Mouse (Mus musculus) layer of hippocampus, adult 2 months (tissue): ENCODE results near the gene Ceacam16. TPM values are rescaled to one million over a fixed set of nuclear protein-coding genes. Genes with fewer than 3 reads are reported as not detected.

Source experiments
- DNase-seq, 2 experiments: peaks; one replicate each; pipeline ENCODE4 v3.0.0; 2022; ENCODE audit warnings: low spot score in 2 of 2
- H3K27ac ChIP-seq: fragments of 200-600 bp; 2 replicates; pipeline ENCODE4 v1.8.1; 2022
- H3K4me3 ChIP-seq: fragments of 200-600 bp; 2 replicates; pipeline ENCODE4 v1.8.1; 2022; ENCODE audit warnings: mild to moderate bottlenecking
- CTCF ChIP-seq: fragments of 200-600 bp; conservative IDR thresholded peaks from 2 replicates; pipeline ENCODE4 v1.8.1; 2022; ENCODE audit warnings: antibody characterized with exemption, mild to moderate bottlenecking, moderate library complexity
- total RNA-seq, 2 experiments: library from RNA; stranded (reverse); gene quantifications; 2 replicates each; pipeline ENCODE4 v1.2.3; 2021

The Ceacam16 gene
- total RNA-seq, 2 experiments from 2014 or later, result not detected

GRCm38 (mm10) chr7:19840371-19840770 lies 20.7 kb downstream of the Ceacam16 start:
- DNase-seq, result no peak
- TF ChIP-seq CTCF, result no peak
- H3K4me3 ChIP-seq, result no peak overlapping the region
- no peak overlapping the region for H3K27ac ChIP-seq

GRCm38 (mm10) chr7:19836843-19837242 lies 24.3 kb downstream of the Ceacam16 start:
- DNase-seq, result no peak
- Histone ChIP-seq H3K4me3 (no peak overlapping the region), H3K27ac (no peak overlapping the region)
- no peak for TF ChIP-seq CTCF

- DNase-seq, result no peak
- Histone ChIP-seq H3K27ac (no peak overlapping the region), H3K4me3 (no peak overlapping the region)
- peak; percentile 44 for TF ChIP-seq CTCF
These were observed 27.0 kb downstream of the Ceacam16 start for GRCm38 (mm10) chr7:19834055-19834454.

GRCm38 (mm10) chr7:19831837-19832236 lies 29.3 kb downstream of the Ceacam16 start:
- TF ChIP-seq CTCF, result no peak
- H3K4me3 ChIP-seq, result no peak overlapping the region
- DNase-seq, result no peak
- H3K27ac ChIP-seq, result no peak overlapping the region

GRCm38 (mm10) chr7:19830682-19831156 lies 30.4 kb downstream of the Ceacam16 start:
- Histone ChIP-seq H3K27ac (no peak overlapping the region), H3K4me3 (no peak overlapping the region)
- no peak for TF ChIP-seq CTCF
- DNase-seq, result peak in 1 of 2 experiments; percentile 11

GRCm38 (mm10) chr7:19829694-19830093 lies 31.4 kb downstream of the Ceacam16 start:
- no peak for DNase-seq
- H3K27ac ChIP-seq, result no peak overlapping the region
- no peak overlapping the region for H3K4me3 ChIP-seq
- TF ChIP-seq CTCF, result no peak

GRCm38 (mm10) chr7:19826756-19827155 lies 34.3 kb downstream of the Ceacam16 start:
- H3K4me3 ChIP-seq, result no peak overlapping the region

GRCm38 (mm10) chr7:19824182-19824973 lies 36.7 kb downstream of the Ceacam16 start:
- Histone ChIP-seq H3K4me3 (no peak overlapping the region), H3K27ac (0 out of 2 replicates have a peak overlapping the region, but pooled peaks have one; percentile 32)
- TF ChIP-seq CTCF, result no peak
- DNase-seq, result peak in 1 of 2 experiments; percentile 28

More at GRCm38 (mm10) chr7:19826756-19827155, 34.3 kb downstream of the Ceacam16 start:
- no peak for TF ChIP-seq CTCF
- no peak overlapping the region for H3K27ac ChIP-seq
- DNase-seq, result no peak

GRCm38 (mm10) chr7:19823256-19824181 lies 37.6 kb downstream of the Ceacam16 start:
- DNase-seq, result no peak
- Histone ChIP-seq H3K27ac (0 out of 2 replicates have a peak overlapping the region, but pooled peaks have one; percentile 32), H3K4me3 (no peak overlapping the region)
- TF ChIP-seq CTCF, result no peak

- Histone ChIP-seq H3K27ac (0 out of 2 replicates have a peak within 1 kb of the TSS, but pooled peaks have one; percentile 32), H3K4me3 (peak within 1 kb of the TSS; percentile 23)
- no peak for DNase-seq
- no peak for TF ChIP-seq CTCF
These were observed 38.5 kb downstream of the Ceacam16 start, which contains the start of gene Bcl3 for GRCm38 (mm10) chr7:19822604-19823058. TSS of gene Bcl3 (minus strand) at chr7:19822770.

- TF ChIP-seq CTCF, result no peak
These were observed 38.9 kb downstream of the Ceacam16 start for GRCm38 (mm10) chr7:19822193-19822592.

GRCm38 (mm10) chr7:19821633-19822032 lies 39.5 kb downstream of the Ceacam16 start:
- no peak overlapping the region for H3K4me3 ChIP-seq
- H3K27ac ChIP-seq, result no peak overlapping the region
- no peak for TF ChIP-seq CTCF
- DNase-seq, result no peak

More at GRCm38 (mm10) chr7:19822193-19822592, 38.9 kb downstream of the Ceacam16 start:
- no peak for DNase-seq
- Histone ChIP-seq H3K27ac (no peak overlapping the region), H3K4me3 (peak overlapping the region; percentile 23)
